Mouse (Mus musculus) CH12.LX (cell line): ENCODE measurements at regions not wholly inside any gene's neighbourhood (a gene's known extent, or its start where the extent isn't known, plus 50 kb on each side); places are given as distances from the start of the nearest gene placed in this dataset.

ENCODE experiments used
- DNase-seq: peaks from one replicate; pipeline ENCODE4 v3.0.0-alpha.2; 2013; ENCODE audit errors: extremely low read depth
- H3K27ac ChIP-seq: 2 replicates; pipeline ENCODE4 v1.5.1; 2012; ENCODE audit warnings: low read depth, mild to moderate bottlenecking, control low read depth, moderate library complexity; ENCODE audit not compliant: insufficient read depth
- H3K27me3 ChIP-seq: replicated peaks from 2 replicates; pipeline ENCODE3; 2012; ENCODE audit warnings: inconsistent platforms
- H3K36me3 ChIP-seq, 2 experiments: replicated peaks in 1 of 2; 2 replicates each; pipeline versions ENCODE3 to v1.6.1; 2012; ENCODE audit warnings: inconsistent platforms in 1 of 2, low read length in 1 of 2, mild to moderate bottlenecking in 1 of 2, mixed read lengths in 1 of 2, moderate library complexity in 1 of 2; ENCODE audit not compliant: control insufficient read depth in 1 of 2, insufficient read depth in 1 of 2
- H3K4me1 ChIP-seq, 2 experiments: 2 replicates each; pipeline ENCODE4 v1.6.1; 2012; ENCODE audit warnings: inconsistent platforms in 1 of 2, moderate library complexity in 1 of 2; ENCODE audit not compliant: insufficient read depth in 2 of 2, control insufficient read depth in 1 of 2
- H3K4me2 ChIP-seq: 2 replicates; pipeline ENCODE4 v1.6.1; 2012; ENCODE audit warnings: low read depth, mild to moderate bottlenecking, control low read depth; ENCODE audit not compliant: poor library complexity, insufficient read depth, severe bottlenecking
- H3K4me3 ChIP-seq, 3 experiments: fragments of 150-350 bp in 1 of 3; sonication (generic) in 1 of 3; replicated peaks in 1 of 3; 2 replicates each; pipeline versions ENCODE3 to v1.5.1; 2011 to 2012; ENCODE audit warnings: low read depth in 2 of 3, low read length in 2 of 3, mild to moderate bottlenecking in 2 of 3, moderate library complexity in 2 of 3, control low read depth in 1 of 3, improper control_type of control experiment in 1 of 3, inconsistent platforms in 1 of 3, mixed read lengths in 1 of 3; ENCODE audit not compliant: poor library complexity in 1 of 3
- H3K79me2 ChIP-seq: replicated peaks from 2 replicates; pipeline ENCODE4 v1.6.1; 2012; ENCODE audit warnings: mild to moderate bottlenecking, moderate library complexity; ENCODE audit not compliant: control insufficient read depth, poor library complexity, insufficient read depth, severe bottlenecking; ENCODE audit errors: extremely low read depth
- H3K9ac ChIP-seq: 2 replicates; pipeline ENCODE4 v1.6.1; 2012; ENCODE audit warnings: low read depth, mild to moderate bottlenecking, control low read depth, moderate library complexity; ENCODE audit not compliant: insufficient read depth
- H3K9me3 ChIP-seq: replicated peaks from 2 replicates; pipeline ENCODE3; 2012; ENCODE audit warnings: low read length, inconsistent platforms, mixed read lengths
- CHD1 ChIP-seq: IDR thresholded peaks from 2 replicates; pipeline ENCODE4 v1.6.1; 2012; ENCODE audit warnings: low read depth, low read length, improper control_type of control experiment, inconsistent platforms
- CHD2 ChIP-seq: IDR thresholded peaks from 2 replicates; pipeline ENCODE4 v1.6.1; 2011; ENCODE audit warnings: low read length, improper control_type of control experiment
- CTCF ChIP-seq, 2 experiments: IDR thresholded peaks in 1 of 2; conservative IDR thresholded peaks in 1 of 2; 2 replicates each; pipeline ENCODE4 v1.5.1; 2011 to 2012; ENCODE audit warnings: low read depth in 2 of 2, low read length in 2 of 2, improper control_type of control experiment in 1 of 2, inconsistent platforms in 1 of 2, mild to moderate bottlenecking in 1 of 2, moderate library complexity in 1 of 2
- E2F4 ChIP-seq: IDR thresholded peaks from 2 replicates; pipeline ENCODE4 v1.6.1; 2011; ENCODE audit warnings: low read depth, low read length, improper control_type of control experiment; ENCODE audit not compliant: insufficient replicate concordance
- ELF1 ChIP-seq: IDR thresholded peaks from 2 replicates; pipeline ENCODE4 v1.6.1; 2014; ENCODE audit warnings: low read depth, mild to moderate bottlenecking, inconsistent platforms, low read length, improper control_type of control experiment
- ETS1 ChIP-seq: conservative IDR thresholded peaks from 2 replicates; pipeline ENCODE4 v1.6.1; 2012; ENCODE audit warnings: low read depth, mild to moderate bottlenecking, inconsistent platforms, low read length, improper control_type of control experiment, moderate library complexity
- GABPA ChIP-seq: IDR thresholded peaks from 2 replicates; pipeline ENCODE4 v1.6.1; 2012; ENCODE audit warnings: low read depth, low read length, improper control_type of control experiment, inconsistent platforms; ENCODE audit not compliant: insufficient replicate concordance
- IRF4 ChIP-seq: IDR thresholded peaks from 2 replicates; pipeline ENCODE4 v1.6.1; 2014; ENCODE audit warnings: low read depth, mild to moderate bottlenecking, inconsistent platforms, low read length, improper control_type of control experiment
- MAFK ChIP-seq: IDR thresholded peaks from 2 replicates; pipeline ENCODE4 v1.6.1; 2011; ENCODE audit warnings: low read length, improper control_type of control experiment; ENCODE audit not compliant: insufficient replicate concordance
- MAX ChIP-seq: IDR thresholded peaks from 2 replicates; pipeline ENCODE4 v1.6.1; 2011; ENCODE audit warnings: low read length, improper control_type of control experiment
- MAZ ChIP-seq: IDR thresholded peaks from 2 replicates; pipeline ENCODE4 v1.6.1; 2012; ENCODE audit warnings: low read depth, mild to moderate bottlenecking, inconsistent platforms, low read length, improper control_type of control experiment, moderate library complexity
- NELFE ChIP-seq: IDR thresholded peaks from 2 replicates; pipeline ENCODE4 v1.6.1; 2011; ENCODE audit warnings: low read depth, low read length, improper control_type of control experiment
- NRF1 ChIP-seq: IDR thresholded peaks from 2 replicates; pipeline ENCODE4 v1.6.1; 2014; ENCODE audit warnings: low read depth, mild to moderate bottlenecking, inconsistent platforms, low read length, improper control_type of control experiment, moderate library complexity
- PAX5 ChIP-seq: IDR thresholded peaks from 2 replicates; pipeline ENCODE4 v1.6.1; 2012; ENCODE audit warnings: low read length, inconsistent platforms, mixed read lengths
- POLR2AphosphoS2 ChIP-seq: IDR thresholded peaks from 2 replicates; pipeline ENCODE4 v1.6.1; 2011; ENCODE audit warnings: low read depth, low read length, improper control_type of control experiment
- RAD21 ChIP-seq: IDR thresholded peaks from 2 replicates; pipeline ENCODE4 v1.6.1; 2011; ENCODE audit warnings: low read depth, mild to moderate bottlenecking, low read length, improper control_type of control experiment, moderate library complexity
- SMC3 ChIP-seq: IDR thresholded peaks from 2 replicates; pipeline ENCODE4 v1.6.1; 2011; ENCODE audit warnings: low read depth, low read length, improper control_type of control experiment
- TBP ChIP-seq: conservative IDR thresholded peaks from 2 replicates; pipeline ENCODE4 v1.6.1; 2011; ENCODE audit warnings: low read depth, low read length, improper control_type of control experiment
- USF2 ChIP-seq: conservative IDR thresholded peaks from 2 replicates; pipeline ENCODE4 v1.6.1; 2011; ENCODE audit warnings: low read depth, low read length, improper control_type of control experiment
- ZC3H11A ChIP-seq: IDR thresholded peaks from 2 replicates; pipeline ENCODE4 v1.6.1; 2012; ENCODE audit warnings: low read depth, mild to moderate bottlenecking, inconsistent platforms, low read length, improper control_type of control experiment
- ZKSCAN1 ChIP-seq: IDR thresholded peaks from 2 replicates; pipeline ENCODE4 v1.6.1; 2012; ENCODE audit warnings: low read depth, inconsistent platforms, low read length, improper control_type of control experiment, borderline replicate concordance
- ZMIZ1 ChIP-seq: IDR thresholded peaks from 2 replicates; pipeline ENCODE4 v1.6.1; 2012; ENCODE audit warnings: low read depth, mild to moderate bottlenecking, inconsistent platforms, low read length, improper control_type of control experiment
- ZNF384 ChIP-seq: IDR thresholded peaks from 2 replicates; pipeline ENCODE4 v1.6.1; 2012; ENCODE audit warnings: low read depth, low read length, improper control_type of control experiment, inconsistent platforms
- dilution Hi-C: fragments of 300-500 bp; cut with MboI; formaldehyde crosslinking; loops from 2 replicates; pipeline ENCODE4 v1.14.3; 2020; ENCODE audit warnings: low sequenced_read_pairs; ENCODE audit not compliant: extremely low pct_unique_long_range_greater_than_20kb, extremely low pct_ligation_motif_present
- in situ Hi-C: fragments of 300-500 bp; cut with MboI; formaldehyde crosslinking; loops from 3 replicates; pipeline ENCODE4 v1.14.3; 2019; ENCODE audit warnings: low sequenced_read_pairs, low pct_ligation_motif_present, low pct_unique_long_range_greater_than_20kb, mixed read lengths

- TF ChIP-seq IRF4 (no peak), CHD2 (no peak), ZKSCAN1 (no peak), SMC3 (no peak), TBP (no peak), CTCF (conservative IDR thresholded peaks at IDR 0.05 in 1 of 2, IDR thresholded peaks at IDR 0.05 in 1 of 2; ENCODE audit: low read depth in 2 of 2, low read length in 2 of 2) (no peak), ZMIZ1 (no peak), USF2 (no peak), ZNF384 (no peak), POLR2AphosphoS2 (no peak), MAX (no peak), ZC3H11A (no peak), PAX5 (no peak), ELF1 (no peak), NELFE (no peak), RAD21 (no peak), MAZ (no peak), GABPA (no peak), ETS1 (no peak), MAFK (no peak)
- H3K27ac ChIP-seq: no peak overlapping the region
- H3K27me3 ChIP-seq: peaks cover 8% of the 10 kb centered on the region
- no peak overlapping the region for H3K4me3 ChIP-seq
- H3K9ac ChIP-seq: no peak overlapping the region
- H3K4me2 ChIP-seq: no peak overlapping the region
- H3K79me2 ChIP-seq: no peaks in the 10 kb centered on the region
- no peaks in the 10 kb centered on the region for H3K9me3 ChIP-seq
- H3K36me3 ChIP-seq: no peaks in the 10 kb centered on the region
- no peaks in the 10 kb centered on the region for H3K4me1 ChIP-seq
- in situ Hi-C loops (no loop called here), dilution Hi-C loops (no loop called here)
- no peak for DNase-seq
Measured at GRCm38 (mm10) chr4:106261901-106262560, 54.0 kb upstream of the Usp24 start.

GRCm38 (mm10) chr4:106262751-106263725 is 53.0 kb upstream of the Usp24 start:
- dilution Hi-C loops: no loop called here
- Histone ChIP-seq H3K79me2 (no peaks in the 10 kb centered on the region), H3K27me3 (peaks cover 6% of the 10 kb centered on the region), H3K4me2 (no peak overlapping the region), H3K9me3 (no peaks in the 10 kb centered on the region), H3K36me3 (no peaks in the 10 kb centered on the region), H3K4me1 (no peaks in the 10 kb centered on the region), H3K4me3 (no peak overlapping the region), H3K9ac (no peak overlapping the region), H3K27ac (no peak overlapping the region)
- no peak for DNase-seq
- TF ChIP-seq ZMIZ1 (no peak), E2F4 (no peak), CHD1 (no peak), ZNF384 (no peak), ETS1 (no peak), NRF1 (no peak), SMC3 (no peak)
- in situ Hi-C loops: no loop called here
